Mouse (Mus musculus) heart, postnatal 0 days (tissue): ENCODE results near the gene Lclat1. TPM values are rescaled to one million over a fixed set of nuclear protein-coding genes. Genes with fewer than 3 reads are reported as not detected.

Source experiments
- ATAC-seq: fragments of 200-750 bp; cut with Nextera tagmentation; 2 replicates; pipeline ENCODE4 v1.8.0; 2017; ENCODE audit warnings: low read depth, moderate number of reproducible peaks, moderate library complexity; ENCODE audit not compliant: insufficient read depth
- DNase-seq: peaks from one replicate; pipeline ENCODE4 v3.0.0-alpha.2; 2016; ENCODE audit warnings: low spot score
- H3K27ac ChIP-seq: fragments of 300-500 bp; sonication (generic); 2 replicates; pipeline ENCODE4 v1.5.1; 2014; ENCODE audit warnings: low read depth, mild to moderate bottlenecking
- H3K27me3 ChIP-seq: fragments of 300-500 bp; sonication (generic); 2 replicates; pipeline ENCODE4 v1.6.1; 2014; ENCODE audit warnings: low read length, mixed read lengths; ENCODE audit not compliant: control insufficient read depth, insufficient read depth
- H3K36me3 ChIP-seq: fragments of 300-500 bp; sonication (generic); replicated peaks from 2 replicates; pipeline ENCODE4 v1.6.1; 2014; ENCODE audit warnings: low read length, mixed read lengths; ENCODE audit not compliant: control insufficient read depth, insufficient read depth
- H3K4me1 ChIP-seq: fragments of 300-500 bp; sonication (generic); 2 replicates; pipeline ENCODE4 v1.6.1; 2014; ENCODE audit warnings: antibody characterized with exemption; ENCODE audit not compliant: control insufficient read depth, insufficient read depth
- H3K4me2 ChIP-seq: fragments of 300-500 bp; sonication (generic); 2 replicates; pipeline ENCODE4 v1.6.1; 2014; ENCODE audit warnings: low read depth, mild to moderate bottlenecking, low read length, moderate library complexity
- H3K4me3 ChIP-seq: fragments of 300-500 bp; sonication (generic); 2 replicates; pipeline ENCODE4 v1.5.1; 2014; ENCODE audit warnings: low read depth, low read length
- H3K9ac ChIP-seq: fragments of 300-500 bp; sonication (generic); replicated peaks from 2 replicates; pipeline ENCODE4 v1.6.1; 2014; ENCODE audit warnings: low read depth, low read length, mixed read lengths
- H3K9me3 ChIP-seq: fragments of 300-500 bp; sonication (generic); replicated peaks from 2 replicates; pipeline ENCODE4 v1.6.1; 2016; ENCODE audit warnings: low read length; ENCODE audit not compliant: control insufficient read depth
- CTCF ChIP-seq: IDR thresholded peaks from 2 replicates; pipeline ENCODE4 v1.5.1; 2016; ENCODE audit warnings: antibody characterized with exemption, control low read depth, low read depth
- EP300 ChIP-seq: IDR thresholded peaks from 2 replicates; pipeline ENCODE4 v1.6.1; 2016; ENCODE audit warnings: antibody characterized with exemption, low read depth
- WGBS: fragments of 180-500 bp; shearing (Covaris S2); extraction: QIAGEN DNeasy Blood & Tissue Kit; methylation state at CpG from one replicate; pipeline ENCODE4 v1.1.7; 2014; 5-methylcytosine and 5-hydroxymethylcytosine counted together
- polyA plus RNA-seq: library from polyadenylated mRNA; unstranded; fragments of >200 nt; fragmentation: Nextera tagmentation; extraction: Ambion mirVana; gene quantifications from 2 replicates; pipeline ENCODE4 v1.2.1, GENCODE M21; 2015
- total RNA-seq: library from RNA; depleted of rRNA; stranded (reverse); fragments of >200 nt; gene quantifications from 2 replicates; pipeline ENCODE4 v1.2.3, GENCODE M21; 2014; ENCODE audit warnings: low replicate concordance

The Lclat1 gene
- total and polyA plus RNA-seq, 2 experiments from 2014 or later, result 31.5 to 218 TPM

DNA sequence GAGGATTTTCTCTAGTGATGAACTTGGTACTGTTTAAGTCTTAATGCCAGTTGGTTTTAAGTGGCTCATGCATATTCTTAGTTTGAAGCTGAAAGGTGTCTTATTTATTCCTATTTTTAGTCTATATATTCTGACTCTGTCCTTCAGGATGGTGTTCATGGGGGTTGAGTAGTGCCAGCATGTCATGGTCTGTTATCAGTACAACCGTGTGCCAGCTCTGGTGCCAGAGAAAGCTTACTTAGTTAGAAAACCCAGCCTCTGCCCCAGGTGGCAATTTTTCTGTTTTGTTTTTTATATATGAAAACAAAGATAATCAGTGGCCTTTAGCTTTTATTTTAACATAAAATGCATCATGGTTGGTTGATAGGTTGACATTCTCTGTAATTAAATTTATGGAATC lies 126.2 kb downstream of the Lclat1 start:
- no peak overlapping the region for H3K27ac ChIP-seq
- no peaks in the 10 kb centered on the region for H3K9me3 ChIP-seq
- no peaks in the 10 kb centered on the region for H3K27me3 ChIP-seq
- no peak overlapping the region for H3K4me2 ChIP-seq
- no peak overlapping the region for H3K4me3 ChIP-seq
- DNase-seq (no peak), ATAC-seq (no peak)
- TF ChIP-seq EP300 (no peak), CTCF (no peak)
- no peaks in the 10 kb centered on the region for H3K36me3 ChIP-seq
- H3K4me1 ChIP-seq, result peaks cover 48% of the 10 kb centered on the region
- no peak overlapping the region for H3K9ac ChIP-seq
- 41% methylated on average over 1 of the region's 1 CpGs for WGBS

DNA sequence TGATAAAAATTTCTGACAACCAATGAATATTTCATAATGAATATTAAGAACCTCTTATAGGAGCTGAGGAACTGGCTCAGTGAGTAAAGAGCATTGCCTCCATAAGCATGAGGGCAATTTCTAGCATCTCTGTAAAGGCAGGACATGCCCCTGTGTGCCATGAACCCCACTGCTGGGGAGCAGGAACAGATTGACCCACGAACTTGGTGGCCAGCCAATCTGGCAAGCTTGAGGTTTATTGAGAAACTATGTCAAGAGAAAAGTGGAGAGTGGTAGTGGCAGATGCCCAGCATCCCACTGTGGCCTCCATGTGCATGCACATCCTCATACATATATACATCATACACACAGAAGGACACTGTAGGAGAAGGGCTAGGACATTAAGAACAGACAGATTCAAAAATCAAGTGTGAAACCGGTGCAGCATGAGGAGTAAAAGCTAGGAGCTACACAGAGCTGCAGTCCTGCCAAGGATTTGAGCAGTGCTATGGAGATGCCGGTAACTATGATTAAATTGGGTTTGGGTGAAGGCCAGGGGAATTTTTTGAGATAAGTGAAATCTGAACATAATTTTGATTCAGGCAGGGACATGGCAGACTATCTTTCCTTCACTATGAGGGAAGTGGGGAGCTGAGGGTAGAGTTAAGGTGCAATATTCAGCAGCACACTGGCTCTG lies 129.5 kb downstream of the Lclat1 start:
- no peak for TF ChIP-seq CTCF
- TF ChIP-seq EP300, result no peak
- ATAC-seq, result peak; percentile 45

DNA sequence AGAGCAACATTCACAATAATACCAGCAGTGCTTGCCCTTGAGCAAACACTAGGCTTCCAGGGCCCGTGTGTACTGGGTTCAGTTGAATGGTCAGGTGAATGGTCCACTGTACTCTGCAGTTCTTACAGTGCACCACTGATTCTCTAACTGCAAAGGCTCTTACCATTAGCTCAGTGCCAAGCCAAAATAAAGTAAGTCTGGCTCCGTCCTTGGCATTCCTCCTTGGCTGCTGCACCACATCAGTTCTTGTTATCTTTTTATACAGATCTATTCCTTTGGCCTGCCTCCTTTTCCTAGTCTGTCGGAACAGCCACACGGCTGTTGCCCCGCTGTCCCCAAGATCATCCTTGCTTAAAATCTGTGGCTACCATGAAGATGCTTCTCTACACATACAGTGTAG lies 130.7 kb downstream of the Lclat1 start:
- Histone ChIP-seq H3K27me3 (no peaks in the 10 kb centered on the region), H3K9ac (no peak overlapping the region), H3K27ac (peak overlapping the region; percentile 80; the same call in 1 of the 2 replicates), H3K4me2 (no peak overlapping the region), H3K36me3 (peaks cover 31% of the 10 kb centered on the region), H3K4me1 (peaks cover 40% of the 10 kb centered on the region), H3K4me3 (no peak overlapping the region), H3K9me3 (no peaks in the 10 kb centered on the region)
- 70% methylated on average over 5 of the region's 5 CpGs for WGBS
- ATAC-seq (no peak), DNase-seq (no peak)
- no peak for TF ChIP-seq EP300
- TF ChIP-seq CTCF, result no peak

More for the DNA sequence above, 129.5 kb downstream of the Lclat1 start:
- DNase-seq, result no peak
- H3K9me3 ChIP-seq, result no peaks in the 10 kb centered on the region
- peaks cover 43% of the 10 kb centered on the region for H3K4me1 ChIP-seq
- no peak overlapping the region for H3K9ac ChIP-seq
- H3K4me2 ChIP-seq, result no peak overlapping the region
- WGBS, result 18% methylated on average over 3 of the region's 3 CpGs
- H3K27ac ChIP-seq, result peak overlapping the region; percentile 80
- no peak overlapping the region for H3K4me3 ChIP-seq
- H3K36me3 ChIP-seq, result peaks cover 25% of the 10 kb centered on the region
- H3K27me3 ChIP-seq, result no peaks in the 10 kb centered on the region

DNA sequence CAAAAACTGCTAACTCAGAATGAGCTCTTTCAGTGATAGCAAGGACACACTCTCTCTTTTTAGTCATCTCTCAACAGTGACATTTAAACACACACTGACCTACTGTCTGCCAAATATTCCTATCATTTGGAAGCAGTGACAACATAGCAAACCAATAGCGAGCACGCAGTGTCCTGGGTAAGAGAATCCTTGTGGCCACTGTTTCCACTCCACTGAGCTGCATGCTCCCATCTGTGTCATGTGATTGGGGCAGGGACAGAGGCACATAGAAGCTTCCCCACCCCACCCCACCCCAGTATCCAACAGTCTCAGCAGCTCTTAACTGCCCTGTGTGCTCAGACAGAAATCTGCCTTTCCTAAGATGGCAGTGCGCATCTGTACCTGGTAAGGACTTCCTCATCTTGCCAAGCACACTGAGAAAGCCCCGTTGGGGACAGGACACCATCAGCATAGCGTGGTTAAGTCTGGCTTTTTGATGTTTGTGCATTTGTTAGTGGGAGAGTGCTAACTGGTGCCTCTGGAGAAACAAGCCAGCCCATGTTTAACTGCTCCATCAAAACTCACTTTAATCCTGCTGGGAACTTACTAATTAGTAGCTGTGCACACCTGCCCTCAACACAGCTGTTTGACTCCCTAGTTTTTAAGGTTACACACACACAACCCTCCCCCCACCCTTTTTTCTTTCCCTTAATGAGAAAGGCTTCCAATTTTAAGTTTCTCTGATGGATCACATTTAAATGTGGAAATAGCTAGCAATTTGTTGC lies 133.5 kb downstream of the Lclat1 start:
- WGBS, result 72% methylated on average over 5 of the region's 5 CpGs
- Histone ChIP-seq H3K27me3 (no peaks in the 10 kb centered on the region), H3K9ac (no peak overlapping the region), H3K36me3 (peaks cover 31% of the 10 kb centered on the region), H3K4me1 (peaks cover 30% of the 10 kb centered on the region), H3K27ac (no peak overlapping the region), H3K4me3 (no peak overlapping the region), H3K4me2 (no peak overlapping the region), H3K9me3 (no peaks in the 10 kb centered on the region)
- DNase-seq, result no peak
- ATAC-seq, result peak; percentile 33; the same call in 1 of the 2 replicates
- TF ChIP-seq EP300 (no peak), CTCF (no peak)

DNA sequence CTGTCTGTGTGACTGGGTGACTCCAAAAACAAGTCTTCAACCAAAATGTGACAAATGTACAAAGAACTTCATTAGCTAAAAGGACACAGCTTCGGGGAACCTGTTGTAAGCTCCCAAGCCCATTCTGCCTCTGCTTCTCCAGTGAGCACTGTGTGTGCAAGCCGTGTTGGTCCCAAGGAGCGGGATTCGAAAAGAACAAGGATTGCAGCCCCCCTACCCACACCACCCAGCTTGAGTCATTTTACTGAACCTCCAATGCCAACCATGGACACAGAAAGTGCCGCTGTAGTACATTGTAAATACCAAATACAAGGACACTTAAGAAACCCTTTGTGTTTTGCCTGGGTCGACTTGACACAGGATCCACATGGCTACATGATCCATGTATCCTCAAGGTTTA lies 135.9 kb downstream of the Lclat1 start:
- DNase-seq (no peak), ATAC-seq (no peak)
- Histone ChIP-seq H3K9ac (no peak overlapping the region), H3K36me3 (peaks cover 31% of the 10 kb centered on the region), H3K4me2 (no peak overlapping the region), H3K9me3 (no peaks in the 10 kb centered on the region), H3K27ac (no peak overlapping the region), H3K27me3 (no peaks in the 10 kb centered on the region), H3K4me3 (no peak overlapping the region), H3K4me1 (peaks cover 16% of the 10 kb centered on the region)
- TF ChIP-seq EP300 (no peak), CTCF (no peak)
- WGBS, result 90% methylated on average over 6 of the region's 6 CpGs
